Comparison of ENCODE assay signal across 8 mouse cellular contexts in the genomic region with DNA sequence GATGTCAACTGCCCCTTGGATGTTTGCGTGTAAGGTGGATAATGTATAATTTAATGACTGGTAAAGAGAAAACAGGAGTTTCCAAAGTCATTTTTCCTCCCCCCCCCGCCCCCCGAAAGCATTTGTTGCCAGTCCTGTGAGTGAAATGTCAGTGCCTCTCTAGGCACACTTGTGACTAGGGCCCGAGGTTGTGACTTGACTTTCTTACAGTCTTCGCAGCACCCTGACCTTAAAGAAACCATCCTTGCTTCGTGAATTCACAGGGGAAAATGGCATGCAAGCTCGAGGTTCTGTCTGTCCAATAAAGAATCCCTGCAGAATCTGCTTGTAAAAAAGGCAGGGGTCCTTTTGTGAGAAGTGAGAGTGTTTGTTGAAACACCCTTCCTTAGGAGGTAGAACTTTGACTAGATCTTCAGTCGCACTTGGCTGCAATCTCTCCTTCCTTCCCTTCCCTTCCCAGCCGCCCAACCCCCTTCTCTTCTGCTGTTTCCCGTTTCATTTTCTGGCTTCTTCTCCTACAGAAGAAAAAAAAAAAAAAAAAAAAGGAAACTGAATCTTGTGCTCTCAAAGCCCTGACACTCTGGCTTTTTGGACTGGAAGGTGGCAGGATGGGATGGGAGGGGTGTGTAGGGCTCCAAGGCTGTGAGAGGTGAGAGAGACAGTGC. TPM values are rescaled to one million over a fixed set of nuclear protein-coding genes. Genes with fewer than 3 reads are reported as not detected.
DNase-seq lines count a peak whose midpoint lies in the region; ATAC-seq lines count a peak whose summit lies in the region.

No protein-coding gene starts in this region.

- no peak overlapping the region for H3K4me3 ChIP-seq in neural tube, embryonic 11.5 days (ENCODE audit: low read depth, low read length)
- no peak overlapping the region for H3K4me3 ChIP-seq in embryonic facial prominence, embryonic 11.5 days (ENCODE audit: low read depth, low read length)
- H3K4me3 ChIP-seq in heart, embryonic 15.5 days = peak overlapping the region; percentile 67
- H3K4me3 ChIP-seq in macrophage (ENCODE audit: inconsistent target) = peak overlapping the region; percentile 75

- no peak for DNase-seq in neural tube, embryonic 11.5 days (ENCODE audit: low spot score)
- DNase-seq in neural tube, embryonic 10.5 days (ENCODE audit: extremely low spot score, low spot score) = no peak
- no peak for DNase-seq in embryonic facial prominence, embryonic 11.5 days (ENCODE audit: low spot score)
- DNase-seq in kidney, postnatal 25 days = peak; percentile 76 to 79
- peak; percentile 40 for DNase-seq in thymus, postnatal 25 days
- no peak for DNase-seq in ovary, adult 18-20 months (ENCODE audit: low spot score)

- H3K36me3 ChIP-seq in neural tube, embryonic 11.5 days (ENCODE audit: control insufficient read depth, insufficient read depth, low read length) = peaks cover 2% of the 10 kb centered on the region; the same call in 1 of the 2 replicates
- H3K36me3 ChIP-seq in embryonic facial prominence, embryonic 11.5 days (replicated peaks; ENCODE audit: control insufficient read depth, insufficient read depth, low read depth, low read length) = peaks cover 2% of the 10 kb centered on the region; the same call in 1 of the 2 replicates
- H3K36me3 ChIP-seq in heart, embryonic 15.5 days = no peaks in the 10 kb centered on the region
- peaks cover 2% of the 10 kb centered on the region; the same call in 1 of the 2 replicates for H3K36me3 ChIP-seq in macrophage (ENCODE audit: inconsistent target)

- H3K79me2 ChIP-seq in macrophage (ENCODE audit: inconsistent target) = peaks cover 11% of the 10 kb centered on the region; the same call in 1 of the 2 replicates

- no peak overlapping the region for H3K27ac ChIP-seq in neural tube, embryonic 11.5 days (ENCODE audit: low read depth, low read length)
- H3K27ac ChIP-seq in embryonic facial prominence, embryonic 11.5 days (replicated peaks; ENCODE audit: low read depth, low read length) = peak overlapping the region; percentile 6; the same call in 1 of the 2 replicates
- peak overlapping the region; percentile 99 for H3K27ac ChIP-seq in heart, embryonic 15.5 days
- H3K27ac ChIP-seq in macrophage = peak overlapping the region; percentile 99

- ATAC-seq in neural tube, embryonic 11.5 days (ENCODE audit: insufficient read depth, low FRiP score, low TSS enrichment) = no peak
- no peak for ATAC-seq in embryonic facial prominence, embryonic 11.5 days (replicated peaks; ENCODE audit: insufficient number of reproducible peaks, low FRiP score, low TSS enrichment, low read depth)
- ATAC-seq in heart, embryonic 15.5 days (replicated peaks; ENCODE audit: insufficient number of reproducible peaks, insufficient read depth, low FRiP score, low read depth) = no peak

- WGBS in neural tube, embryonic 11.5 days = 43% methylated on average over 10 of the region's 10 CpGs
- 43% methylated on average over 10 of the region's 10 CpGs for WGBS in embryonic facial prominence, embryonic 11.5 days
- WGBS in heart, embryonic 15.5 days = 20% methylated on average over 10 of the region's 10 CpGs
- WGBS in macrophage (ENCODE audit: missing documents) = under 1% methylated on average over 9 of the region's 10 CpGs

- peaks cover 20% of the 10 kb centered on the region for H3K4me1 ChIP-seq in neural tube, embryonic 11.5 days (ENCODE audit: control insufficient read depth, insufficient read depth, low read length)
- H3K4me1 ChIP-seq in embryonic facial prominence, embryonic 11.5 days (ENCODE audit: control insufficient read depth, insufficient read depth, low read length) = no peaks in the 10 kb centered on the region; the same call in 1 of the 2 replicates
- peaks cover 57% of the 10 kb centered on the region for H3K4me1 ChIP-seq in heart, embryonic 15.5 days (replicated peaks)

- 0 out of 2 replicates have a peak overlapping the region, but pooled peaks have one; percentile 1 for H3K4me2 ChIP-seq in neural tube, embryonic 11.5 days (ENCODE audit: low read depth)
- peak overlapping the region; percentile 69 for H3K4me2 ChIP-seq in embryonic facial prominence, embryonic 11.5 days (ENCODE audit: low read depth, low read length)
- H3K4me2 ChIP-seq in heart, embryonic 15.5 days = peak overlapping the region; percentile 68

- H3K27me3 ChIP-seq in neural tube, embryonic 11.5 days (ENCODE audit: control insufficient read depth, insufficient read depth, low read length) = no peaks in the 10 kb centered on the region
- H3K27me3 ChIP-seq in embryonic facial prominence, embryonic 11.5 days (ENCODE audit: control insufficient read depth, insufficient read depth, low read length) = no peaks in the 10 kb centered on the region
- no peaks in the 10 kb centered on the region for H3K27me3 ChIP-seq in heart, embryonic 15.5 days

- no peak overlapping the region for H3K9ac ChIP-seq in neural tube, embryonic 11.5 days (ENCODE audit: low read length)
- H3K9ac ChIP-seq in embryonic facial prominence, embryonic 11.5 days (replicated peaks; ENCODE audit: low read length) = peak overlapping the region; percentile 2; the same call in 1 of the 2 replicates
- no peak overlapping the region for H3K9ac ChIP-seq in heart, embryonic 15.5 days

- no peaks in the 10 kb centered on the region for H3K9me3 ChIP-seq in neural tube, embryonic 11.5 days (ENCODE audit: control insufficient read depth, low read length)
- no peaks in the 10 kb centered on the region for H3K9me3 ChIP-seq in embryonic facial prominence, embryonic 11.5 days (replicated peaks; ENCODE audit: control insufficient read depth, low read length)
- no peaks in the 10 kb centered on the region for H3K9me3 ChIP-seq in heart, embryonic 15.5 days (replicated peaks)

RNA-seq across cellular contexts. Expression of a gene that starts 1.4 kb away (rescaled TPM):
- 9.2 and 11.9 TPM in 2 replicates for polyA plus RNA-seq in neural tube, embryonic 11.5 days (2014; fragmentation: Nextera tagmentation; extraction: Ambion mirVana)
- polyA plus RNA-seq in embryonic facial prominence, embryonic 11.5 days (2014; fragmentation: Nextera tagmentation; extraction: Ambion mirVana) = 9.3 and 9.9 TPM in 2 replicates
- 11.8 and 14.6 TPM in 2 replicates for polyA plus RNA-seq in heart, embryonic 15.5 days (2015; fragmentation: Nextera tagmentation; extraction: Ambion mirVana)
- 10 to 100 TPM; 11.7 to 99.4 (median 23.3) TPM for total RNA-seq in macrophage (2018; cell fraction: chromatin; rRNA removed)
- total RNA-seq in macrophage (2018; cell fraction: cytosol; rRNA removed) = 10 to 100 TPM in 21 of 26 experiments, 1 to 10 TPM in 5; 7.2 to 20.6 (median 13.0) TPM
- total RNA-seq in macrophage (2018; cell fraction: nucleus; rRNA removed) = 10 to 100 TPM; 16.8 to 80.0 (median 28.9) TPM
- 3.4 to 11.0 TPM (median 7.7 TPM) in 3 replicates for polyA plus RNA-seq in macrophage (2018)

RNA-seq across cellular contexts. Expression of a gene that starts 23.8 kb away (rescaled TPM):
- polyA plus RNA-seq in neural tube, embryonic 11.5 days (2014; fragmentation: Nextera tagmentation; extraction: Ambion mirVana) = 3.5 and 5.5 TPM in 2 replicates
- polyA plus RNA-seq in embryonic facial prominence, embryonic 11.5 days (2014; fragmentation: Nextera tagmentation; extraction: Ambion mirVana) = 1.9 and 3.1 TPM in 2 replicates
- polyA plus RNA-seq in heart, embryonic 15.5 days (2015; fragmentation: Nextera tagmentation; extraction: Ambion mirVana) = 4.6 and 9.4 TPM in 2 replicates
- total RNA-seq in macrophage (2018; cell fraction: chromatin; rRNA removed) = 100 to 1,000 TPM in 6 of 26 experiments, 10 to 100 TPM in 20; 33.1 to 176 (median 55.0) TPM
- 10 to 100 TPM; 12.1 to 36.4 (median 19.1) TPM for total RNA-seq in macrophage (2018; cell fraction: cytosol; rRNA removed)
- 100 to 1,000 TPM in 3 of 26 experiments, 10 to 100 TPM in 23; 29.4 to 155 (median 46.0) TPM for total RNA-seq in macrophage (2018; cell fraction: nucleus; rRNA removed)
- polyA plus RNA-seq in macrophage (2018) = 15.6 to 22.3 TPM (median 19.4 TPM) in 3 replicates

Comparison
In these comparisons a context has a peak if more than half of its experiments do, and no peak if none do; other contexts are left out.
1. DNase-seq: peak in kidney, postnatal 25 days (2 of 2) and thymus, postnatal 25 days (single experiment); none in neural tube, embryonic 11.5 days (single experiment), neural tube, embryonic 10.5 days (single experiment), embryonic facial prominence, embryonic 11.5 days (single experiment) and ovary, adult 18-20 months (single experiment).
2. H3K4me2 ChIP-seq: peak in every context shown above with its lines; median percentile 69 in embryonic facial prominence, embryonic 11.5 days; 68 in heart, embryonic 15.5 days; 1 in neural tube, embryonic 11.5 days.
3. H3K4me3 ChIP-seq: peak in heart, embryonic 15.5 days (single experiment) and macrophage (single experiment); none in neural tube, embryonic 11.5 days (single experiment) and embryonic facial prominence, embryonic 11.5 days (single experiment).